Mouse (Mus musculus) forebrain, embryonic 13.5 days (tissue): ENCODE data around the gene Xkr7. TPM values are rescaled to one million over a fixed set of nuclear protein-coding genes. Genes with fewer than 3 reads are reported as not detected.

ENCODE experiments used
- ATAC-seq: fragments of 200-750 bp; cut with Nextera tagmentation; 2 replicates; pipeline ENCODE4 v1.8.0; 2017
- H3K27ac ChIP-seq: fragments of 300-500 bp; sonication (generic); 2 replicates; pipeline ENCODE4 v1.5.1; 2015; ENCODE audit warnings: inconsistent platforms, mild to moderate bottlenecking, moderate library complexity
- H3K27me3 ChIP-seq: fragments of 300-500 bp; sonication (generic); 2 replicates; pipeline ENCODE4 v1.6.1; 2015; ENCODE audit warnings: mild to moderate bottlenecking, inconsistent platforms
- H3K36me3 ChIP-seq: fragments of 300-500 bp; sonication (generic); 2 replicates; pipeline ENCODE4 v1.6.1; 2015; ENCODE audit warnings: mild to moderate bottlenecking, inconsistent platforms; ENCODE audit not compliant: poor library complexity, severe bottlenecking
- H3K4me1 ChIP-seq: fragments of 300-500 bp; sonication (generic); 2 replicates; pipeline ENCODE4 v1.6.1; 2015; ENCODE audit warnings: inconsistent platforms
- H3K4me2 ChIP-seq: fragments of 300-500 bp; sonication (generic); 2 replicates; pipeline ENCODE4 v1.6.1; 2015; ENCODE audit warnings: inconsistent platforms, mild to moderate bottlenecking, moderate library complexity
- H3K4me3 ChIP-seq: fragments of 300-500 bp; sonication (generic); 2 replicates; pipeline ENCODE4 v1.5.1; 2015; ENCODE audit warnings: mild to moderate bottlenecking, inconsistent platforms
- H3K9ac ChIP-seq: fragments of 300-500 bp; sonication (generic); 2 replicates; pipeline ENCODE4 v1.6.1; 2015; ENCODE audit warnings: mild to moderate bottlenecking, inconsistent platforms
- H3K9me3 ChIP-seq: fragments of 300-500 bp; sonication (generic); replicated peaks from 2 replicates; pipeline ENCODE4 v1.6.1; 2016; ENCODE audit warnings: inconsistent platforms
- WGBS: fragments of 180-500 bp; shearing (Covaris S2); methylation state at CpG from one replicate; pipeline ENCODE4 v1.1.7; 2015; 5-methylcytosine and 5-hydroxymethylcytosine counted together
- polyA plus RNA-seq: library from polyadenylated mRNA; unstranded; fragments of >200 nt; fragmentation: Nextera tagmentation; extraction: Ambion mirVana; gene quantifications from 2 replicates; pipeline ENCODE4 v1.2.1, GENCODE M21; 2015

Xkr7 gene
- polyA plus RNA-seq, 1 experiment from 2014 or later = 1.5 TPM

GRCm38 (mm10) chr2:153083824-153084223, 52.2 kb downstream of the Xkr7 start:
- Histone ChIP-seq H3K4me2 (no peak overlapping the region), H3K9ac (no peak overlapping the region), H3K27me3 (peaks cover 4% of the 10 kb centered on the region; the same call in 1 of the 2 replicates), H3K36me3 (no peaks in the 10 kb centered on the region), H3K27ac (no peak overlapping the region), H3K9me3 (no peaks in the 10 kb centered on the region), H3K4me1 (no peaks in the 10 kb centered on the region), H3K4me3 (no peak overlapping the region)
- WGBS = 91% methylated on average over 4 of the region's 4 CpGs
- no peak for ATAC-seq

- 72% methylated on average over 7 of the region's 7 CpGs for WGBS
- ATAC-seq = no peak
- no peaks in the 10 kb centered on the region for H3K4me1 ChIP-seq
Observed at GRCm38 (mm10) chr2:153084261-153084976, 52.8 kb downstream of the Xkr7 start.

GRCm38 (mm10) chr2:153085556-153085955, 53.9 kb downstream of the Xkr7 start:
- WGBS = 91% methylated on average over 6 of the region's 6 CpGs
- H3K9me3 ChIP-seq = no peaks in the 10 kb centered on the region
- no peaks in the 10 kb centered on the region for H3K36me3 ChIP-seq
- no peaks in the 10 kb centered on the region for H3K4me1 ChIP-seq
- no peak overlapping the region for H3K4me3 ChIP-seq
- no peak overlapping the region for H3K9ac ChIP-seq
- H3K27ac ChIP-seq = no peak overlapping the region
- H3K4me2 ChIP-seq = no peak overlapping the region
- H3K27me3 ChIP-seq = no peaks in the 10 kb centered on the region; the same call in 1 of the 2 replicates
- no peak for ATAC-seq

More at GRCm38 (mm10) chr2:153084261-153084976, 52.8 kb downstream of the Xkr7 start:
- Histone ChIP-seq H3K36me3 (no peaks in the 10 kb centered on the region), H3K27me3 (peaks cover under 1% of the 10 kb centered on the region; the same call in 1 of the 2 replicates), H3K27ac (no peak overlapping the region), H3K4me2 (no peak overlapping the region), H3K9ac (no peak overlapping the region), H3K9me3 (no peaks in the 10 kb centered on the region), H3K4me3 (no peak overlapping the region)

GRCm38 (mm10) chr2:153086166-153086565, 54.5 kb downstream of the Xkr7 start:
- no peak for ATAC-seq
- H3K4me1 ChIP-seq = no peaks in the 10 kb centered on the region
- no peaks in the 10 kb centered on the region for H3K36me3 ChIP-seq
- no peak overlapping the region for H3K4me3 ChIP-seq
- no peak overlapping the region for H3K9ac ChIP-seq
- no peaks in the 10 kb centered on the region for H3K9me3 ChIP-seq
- H3K27me3 ChIP-seq = no peaks in the 10 kb centered on the region
- H3K27ac ChIP-seq = no peak overlapping the region
- H3K4me2 ChIP-seq = no peak overlapping the region
- 88% methylated on average over 4 of the region's 4 CpGs for WGBS

- H3K4me2 ChIP-seq = no peak overlapping the region
- H3K36me3 ChIP-seq = no peaks in the 10 kb centered on the region
- WGBS = 90% methylated on average over 10 of the region's 10 CpGs
Observed at GRCm38 (mm10) chr2:153087091-153087490, 55.4 kb downstream of the Xkr7 start.

GRCm38 (mm10) chr2:153089316-153089715, 57.7 kb downstream of the Xkr7 start:
- ATAC-seq = no peak
- no peak overlapping the region for H3K4me3 ChIP-seq

More at GRCm38 (mm10) chr2:153087091-153087490, 55.4 kb downstream of the Xkr7 start:
- Histone ChIP-seq H3K4me1 (no peaks in the 10 kb centered on the region), H3K27me3 (no peaks in the 10 kb centered on the region), H3K9ac (no peak overlapping the region), H3K27ac (no peak overlapping the region), H3K9me3 (no peaks in the 10 kb centered on the region), H3K4me3 (no peak overlapping the region)
- 0 out of 2 replicates have a peak, but pooled peaks have one; percentile 3 for ATAC-seq

GRCm38 (mm10) chr2:153090551-153091165, 59.0 kb downstream of the Xkr7 start:
- Histone ChIP-seq H3K4me1 (no peaks in the 10 kb centered on the region), H3K4me3 (no peak overlapping the region), H3K9me3 (no peaks in the 10 kb centered on the region), H3K27me3 (no peaks in the 10 kb centered on the region), H3K27ac (no peak overlapping the region), H3K4me2 (no peak overlapping the region), H3K9ac (no peak overlapping the region), H3K36me3 (no peaks in the 10 kb centered on the region)
- 51% methylated on average over 10 of the region's 10 CpGs for WGBS
- ATAC-seq = no peak

More at GRCm38 (mm10) chr2:153089316-153089715, 57.7 kb downstream of the Xkr7 start:
- Histone ChIP-seq H3K27ac (no peak overlapping the region), H3K9ac (no peak overlapping the region), H3K4me1 (no peaks in the 10 kb centered on the region), H3K27me3 (no peaks in the 10 kb centered on the region), H3K9me3 (no peaks in the 10 kb centered on the region), H3K4me2 (no peak overlapping the region), H3K36me3 (no peaks in the 10 kb centered on the region)
- WGBS = 57% methylated on average over 2 of the region's 2 CpGs

Other genes with a start within 250 kb of the Xkr7 start
- gene Bcl2l1, start 200.1 kb upstream of the Xkr7 start, polyA plus RNA-seq = 155 and 164 TPM in 2 replicates
- 102 and 103 TPM in 2 replicates for gene Tpx2, start 183.9 kb upstream of the Xkr7 start, polyA plus RNA-seq
- not detected in 2 replicates for gene Mylk2, start 120.5 kb upstream of the Xkr7 start, polyA plus RNA-seq
- gene Foxs1, start 98.6 kb upstream of the Xkr7 start, polyA plus RNA-seq = 2.7 and 2.9 TPM in 2 replicates
- 2.5 and 4.1 TPM in 2 replicates for gene Dusp15, start 80.2 kb upstream of the Xkr7 start, polyA plus RNA-seq
- gene Ttll9, start 69.4 kb upstream of the Xkr7 start, polyA plus RNA-seq = 1.7 and 1.8 TPM in 2 replicates
- 142 TPM in 2 replicates for gene Pdrg1, start 16.4 kb upstream of the Xkr7 start, polyA plus RNA-seq
- 0.58 and 0.72 TPM in 2 replicates for gene Ccm2l, start 34.1 kb downstream of the Xkr7 start, polyA plus RNA-seq
- 0.91 and 1.1 TPM in 2 replicates for gene Hck, start 76.6 kb downstream of the Xkr7 start, polyA plus RNA-seq
- 59.4 and 65.7 TPM in 2 replicates for gene Tm9sf4, start 129.5 kb downstream of the Xkr7 start, polyA plus RNA-seq
- 12.6 and 15.7 TPM in 2 replicates for gene Tspyl3, start 193.6 kb downstream of the Xkr7 start, polyA plus RNA-seq
- gene Plagl2, start 209.6 kb downstream of the Xkr7 start, polyA plus RNA-seq = 12.0 and 13.6 TPM in 2 replicates
- 6.8 and 7.3 TPM in 2 replicates for gene Pofut1, start 209.7 kb downstream of the Xkr7 start, polyA plus RNA-seq